Mouse (Mus musculus) embryonic fibroblast, embryonic 13.5 days (primary cell): ENCODE measurements around the gene Hmcn1.

Experiments used
- CTCF ChIP-seq: IDR thresholded peaks from 2 replicates; pipeline ENCODE4 v1.5.1; 2011; ENCODE audit warnings: mild to moderate bottlenecking, control low read depth, low read length, moderate library complexity, borderline replicate concordance; ENCODE audit not compliant: insufficient read depth
- POLR2A ChIP-seq: IDR thresholded peaks from 2 replicates; pipeline ENCODE4 v1.6.1; 2011; ENCODE audit warnings: low read depth, mild to moderate bottlenecking, control low read depth, low read length, moderate library complexity

GRCm38 (mm10) chr1:151031581-151031980 is 38.3 kb upstream of the Hmcn1 start:
- TF ChIP-seq CTCF (no peak), POLR2A (no peak)
